Mouse (Mus musculus) heart, postnatal 25 days (tissue): Measurements from ENCODE around the gene Mpz. TPM values are rescaled to one million over a fixed set of nuclear protein-coding genes. Genes with fewer than 3 reads are reported as not detected.
"Not testable (repeated sequence)": the region's sequence is repeated elsewhere in the genome, so short reads cannot be mapped to it uniquely, and the experiment has no call there.

Experiments
- DNase-seq: peaks from one replicate; pipeline ENCODE4 v3.0.0; 2022; ENCODE audit warnings: low spot score
- intact Hi-C: fragments of 180-260 bp; cut with DNase I; formaldehyde crosslinking; loops from one replicate; pipeline ENCODE4 v1.15.1; 2025
- total RNA-seq, 2 experiments: library from RNA; stranded (reverse); gene quantifications; 2 replicates each; pipeline ENCODE4 v1.2.3; 2021

The Mpz gene
- total RNA-seq, 2 experiments from 2014 or later: 0.29 to 6.7 TPM

DNA sequence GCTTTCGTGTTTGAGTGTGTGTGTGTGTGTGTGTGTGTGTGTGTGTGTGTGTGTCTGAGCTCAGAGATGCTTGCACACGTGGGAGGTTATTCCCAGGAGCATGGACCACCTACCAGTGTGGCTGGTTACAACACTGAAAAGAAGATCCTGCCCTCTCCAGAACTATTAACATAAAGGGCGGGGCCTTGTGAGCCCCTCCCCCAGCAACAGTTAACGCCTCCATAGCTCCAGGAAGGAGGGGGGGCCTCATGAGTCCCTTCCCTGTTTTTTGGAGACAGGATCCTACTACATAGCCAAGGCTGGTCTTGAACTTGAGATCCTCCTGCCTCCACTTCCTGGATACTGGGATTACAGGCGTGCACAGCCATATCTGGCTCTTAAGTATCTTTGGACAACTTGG, 28.7 kb upstream of the Mpz start:
- no peak for DNase-seq
- intact Hi-C loops: no loop called here

DNA sequence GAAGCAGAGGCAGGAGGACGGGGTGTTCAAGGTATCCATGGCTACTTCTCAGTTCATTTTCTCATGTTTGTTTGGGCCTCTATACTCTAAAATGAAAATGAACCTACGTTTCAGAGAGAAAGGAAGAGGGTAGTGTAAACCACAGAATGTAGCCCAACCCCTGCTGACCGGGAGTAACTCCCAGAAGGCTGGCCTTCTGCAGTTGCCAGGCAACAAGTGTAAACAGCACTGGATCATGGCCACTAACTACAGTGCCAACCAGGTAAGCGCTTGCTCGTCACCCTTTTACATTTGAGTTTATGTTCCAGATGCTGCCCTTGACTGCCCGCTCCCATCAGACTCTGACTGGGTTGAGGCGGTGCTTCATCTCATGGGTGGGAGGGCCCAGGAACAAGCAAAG, 27.6 kb upstream of the Mpz start:
- DNase-seq: no peak
- intact Hi-C loops: no loop called here

DNA sequence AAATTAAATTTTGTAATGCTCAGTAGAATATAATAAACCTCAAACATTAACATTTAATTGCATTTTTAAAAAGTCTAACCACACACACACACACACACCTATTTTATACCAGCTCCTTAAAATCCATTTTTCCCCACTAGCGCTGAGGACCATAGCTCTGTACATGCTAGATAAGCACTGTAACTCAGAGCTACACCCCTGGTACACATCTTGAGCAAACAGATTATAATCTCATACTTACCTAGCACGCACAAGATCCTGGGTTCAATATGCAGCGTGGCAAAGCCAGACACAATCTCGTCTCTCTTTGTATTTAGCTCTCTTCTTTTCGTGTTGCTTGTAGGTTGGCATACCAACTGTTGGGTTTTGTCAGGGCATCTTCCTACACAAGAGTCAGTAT, 26.1 kb upstream of the Mpz start:
- intact Hi-C loops: no loop called here
- DNase-seq: no peak

DNA sequence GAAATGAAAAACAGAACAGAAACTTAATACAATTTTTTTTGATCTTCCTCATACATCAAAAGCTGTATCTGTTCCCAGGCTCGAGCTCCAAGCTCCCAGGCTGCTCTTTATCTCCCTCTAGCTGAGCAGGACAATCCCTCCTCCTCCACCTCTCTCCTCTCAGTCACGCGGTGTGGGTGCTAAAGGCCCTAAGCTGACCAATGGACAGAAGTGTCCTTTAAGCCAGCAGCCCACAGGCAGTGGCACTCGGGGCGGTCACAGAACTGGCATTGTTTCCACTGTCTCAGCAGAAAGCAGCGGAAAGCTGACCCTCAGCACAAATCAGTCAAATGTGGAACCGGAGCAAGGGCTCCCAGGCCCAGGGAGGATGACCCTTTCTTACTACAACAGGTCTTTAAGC, 21.3 kb upstream of the Mpz start:
- peak; percentile 31 for DNase-seq
- intact Hi-C loops: no loop called here

DNA sequence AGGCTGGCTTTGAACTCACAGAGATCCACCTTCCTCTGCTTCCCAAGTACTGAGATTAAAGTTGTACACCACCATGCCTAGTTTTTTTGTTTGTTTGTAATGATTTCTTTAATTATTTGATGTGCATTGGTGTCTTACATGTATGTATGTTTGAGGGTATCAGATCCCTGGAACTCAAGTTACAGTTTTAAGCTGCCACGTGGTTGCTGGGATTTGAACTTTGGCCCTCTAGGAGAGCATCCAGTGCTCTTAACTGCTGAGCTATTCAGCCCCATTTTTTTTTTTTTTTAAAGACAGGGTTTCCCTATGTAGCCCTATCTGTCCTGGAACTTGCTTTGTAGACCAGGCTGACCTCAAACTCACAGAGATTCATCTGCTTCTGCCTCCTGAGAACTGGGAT, 19.5 kb upstream of the Mpz start:
- intact Hi-C loops: no loop called here

DNA sequence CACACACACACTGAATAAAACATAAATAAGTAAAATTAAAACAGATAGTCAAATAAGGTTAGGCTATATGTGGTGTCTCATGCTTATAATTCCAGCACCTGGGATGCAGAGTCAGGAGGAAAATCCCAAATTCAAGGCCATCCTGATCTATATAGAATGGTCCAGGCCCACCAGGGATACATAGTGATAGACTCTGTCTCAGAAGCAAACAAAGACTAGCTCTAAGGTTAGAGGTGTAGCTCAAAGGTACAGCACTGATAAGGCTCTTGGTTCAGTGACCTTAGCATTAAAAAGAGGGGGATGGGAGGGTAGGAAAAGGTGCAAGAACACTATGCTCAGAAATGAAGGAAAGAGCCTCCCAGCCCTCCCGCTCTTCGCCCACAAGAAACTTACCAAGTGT, 14.9 kb upstream of the Mpz start:
- no peak for DNase-seq
- intact Hi-C loops: no loop called here

More for the DNA sequence above, 19.5 kb upstream of the Mpz start:
- no peak for DNase-seq

DNA sequence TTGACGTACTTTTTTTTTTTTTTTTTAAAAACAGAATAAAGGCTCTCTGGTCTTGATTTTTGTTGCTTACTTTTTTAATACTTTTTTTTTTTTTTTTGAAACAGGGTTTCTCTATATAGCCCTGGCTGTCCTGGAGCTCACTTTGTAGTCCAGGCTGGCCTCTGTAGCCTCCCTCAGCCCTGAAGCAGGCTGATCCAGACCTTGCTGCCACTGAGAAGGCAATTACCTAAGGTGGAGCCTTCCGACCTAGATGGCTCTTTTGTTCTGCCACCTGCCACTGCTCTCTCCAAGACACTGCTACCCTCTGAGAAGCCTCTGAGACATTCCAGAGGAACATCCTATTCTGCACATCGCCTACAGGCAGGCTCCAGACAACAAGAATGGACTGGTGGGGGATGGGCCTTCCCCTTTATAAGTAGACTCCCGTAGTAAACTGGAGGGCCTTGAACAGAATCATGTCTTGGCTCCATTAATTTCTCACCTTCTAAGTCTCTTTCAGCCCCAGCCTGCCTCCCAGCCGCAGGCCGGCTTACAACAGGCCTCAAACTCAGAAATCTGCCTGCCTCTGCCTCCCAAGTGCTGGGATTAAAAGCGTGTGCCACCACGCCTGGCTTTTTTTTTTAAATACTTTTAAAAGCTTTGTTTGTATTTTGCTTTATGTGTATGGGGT, 12.9 kb upstream of the Mpz start:
- DNase-seq: not testable (repeated sequence)

DNA sequence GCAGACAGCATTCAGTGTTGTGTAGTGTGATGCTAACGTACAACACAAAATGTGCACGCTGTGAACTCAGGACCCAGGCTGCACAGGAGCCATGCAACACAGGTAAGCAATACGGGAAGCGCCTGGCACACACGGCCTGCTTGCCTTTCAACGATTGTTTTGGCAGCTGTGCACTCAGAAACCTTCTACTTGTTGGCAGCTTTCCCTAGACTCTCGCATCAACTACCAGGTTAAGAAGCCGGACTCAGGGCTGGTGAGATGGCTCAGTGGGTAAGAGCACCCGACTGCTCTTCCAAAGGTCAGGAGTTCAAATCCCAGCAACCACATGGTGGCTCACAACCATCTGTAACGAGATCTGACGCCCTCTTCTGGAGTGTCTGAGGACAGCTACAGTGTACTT, 7.5 kb upstream of the Mpz start:
- DNase-seq, intact Hi-C loops: not testable (repeated sequence)

More for the DNA sequence above, 12.9 kb upstream of the Mpz start:
- intact Hi-C loops: not testable (repeated sequence)

DNA sequence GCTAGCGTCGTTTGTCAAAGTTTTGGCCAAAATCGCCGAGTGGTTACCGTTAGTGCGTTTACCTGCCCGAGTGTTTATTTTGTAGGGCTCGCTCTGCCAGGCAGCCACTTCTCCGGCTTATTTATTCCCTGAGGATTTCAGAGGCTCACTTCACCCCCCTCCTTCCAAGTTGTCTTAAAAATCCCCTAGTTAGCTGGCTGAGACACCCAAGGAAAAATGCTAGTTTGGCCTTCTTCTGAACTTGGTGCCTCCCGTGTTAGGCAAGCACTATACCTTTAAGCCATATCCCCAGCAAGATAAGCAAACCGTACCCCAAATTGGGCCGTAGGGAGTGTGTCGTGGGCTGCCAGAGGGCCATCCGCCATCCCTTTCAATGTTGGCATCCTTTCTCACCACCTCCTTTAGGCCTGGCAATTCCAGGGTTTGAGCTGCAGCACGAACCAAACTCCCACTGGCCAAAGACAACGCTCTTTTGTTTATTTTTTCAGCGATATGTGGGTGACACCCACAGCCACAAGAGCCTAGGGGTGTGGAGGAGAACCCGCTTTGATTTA, 404 bp downstream of the Mpz start:
- intact Hi-C loops: loop anchor here (5.0 kb wide), 1 partner anchor 34 kb away; no protein-coding TSS in a partner anchor
- no peak for DNase-seq

DNA sequence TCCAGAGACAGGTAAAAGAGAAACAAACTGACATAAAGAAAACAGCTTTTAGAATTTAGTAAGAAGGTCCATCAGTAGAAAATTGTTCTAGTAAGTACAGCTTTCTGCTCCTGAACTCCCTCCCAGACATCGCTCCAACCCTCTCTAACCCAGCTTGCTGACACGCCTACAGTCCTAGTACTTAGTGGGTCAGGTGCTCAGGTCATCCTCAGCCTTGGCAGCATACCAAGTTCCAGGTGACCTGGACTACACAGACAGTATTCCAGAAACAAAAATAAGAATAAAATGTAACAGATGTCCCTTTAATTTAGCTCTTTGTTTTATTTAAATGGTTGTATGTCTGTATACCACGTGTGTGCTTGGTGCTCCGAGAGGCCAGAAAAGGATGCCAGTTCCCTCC, 1.5 kb downstream of the Mpz start:
- intact Hi-C loops: loop anchor here (5.0 kb wide), 1 partner anchor 35 kb away; no protein-coding TSS in a partner anchor
- DNase-seq: no peak

DNA sequence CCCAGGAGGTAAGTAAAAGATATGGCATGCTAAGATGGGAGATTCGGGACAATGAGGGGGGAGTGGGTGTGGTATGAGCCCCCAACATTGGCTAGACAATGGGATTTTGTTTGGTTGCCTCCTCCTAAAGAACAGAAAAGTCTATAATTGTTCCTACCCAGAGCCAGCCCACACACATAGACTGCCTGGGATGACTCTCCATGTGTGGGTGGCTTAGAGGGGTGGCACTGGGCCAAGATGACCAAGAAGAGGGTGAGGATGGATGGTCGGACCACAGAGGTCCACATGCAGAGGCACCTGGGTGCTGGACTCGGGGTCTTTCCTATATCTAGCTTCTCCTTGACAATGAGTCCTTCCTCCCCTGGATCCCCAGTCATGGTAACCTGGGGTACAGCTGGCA, 6.1 kb downstream of the Mpz start:
- intact Hi-C loops: no loop called here
- DNase-seq: no peak

DNA sequence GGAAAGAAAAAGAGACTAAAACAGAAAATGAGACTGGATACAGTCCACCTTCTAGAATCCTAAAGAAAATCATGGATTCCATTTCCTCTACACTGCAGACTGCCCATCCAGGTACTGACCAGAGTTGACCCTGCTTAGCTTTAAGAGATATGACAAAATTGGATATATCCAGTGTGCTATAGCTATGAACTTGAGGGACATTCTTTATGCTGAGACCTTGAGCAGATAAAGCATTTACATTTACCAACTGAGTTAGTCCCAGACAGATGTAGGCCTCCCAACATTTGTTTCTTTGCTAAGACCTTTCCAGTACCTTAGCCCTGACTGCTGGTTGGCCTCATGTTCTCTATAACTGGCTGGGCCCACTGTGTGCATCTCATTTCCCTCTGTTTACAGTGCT, 7.5 kb downstream of the Mpz start:
- intact Hi-C loops: no loop called here
- DNase-seq: no peak

DNA sequence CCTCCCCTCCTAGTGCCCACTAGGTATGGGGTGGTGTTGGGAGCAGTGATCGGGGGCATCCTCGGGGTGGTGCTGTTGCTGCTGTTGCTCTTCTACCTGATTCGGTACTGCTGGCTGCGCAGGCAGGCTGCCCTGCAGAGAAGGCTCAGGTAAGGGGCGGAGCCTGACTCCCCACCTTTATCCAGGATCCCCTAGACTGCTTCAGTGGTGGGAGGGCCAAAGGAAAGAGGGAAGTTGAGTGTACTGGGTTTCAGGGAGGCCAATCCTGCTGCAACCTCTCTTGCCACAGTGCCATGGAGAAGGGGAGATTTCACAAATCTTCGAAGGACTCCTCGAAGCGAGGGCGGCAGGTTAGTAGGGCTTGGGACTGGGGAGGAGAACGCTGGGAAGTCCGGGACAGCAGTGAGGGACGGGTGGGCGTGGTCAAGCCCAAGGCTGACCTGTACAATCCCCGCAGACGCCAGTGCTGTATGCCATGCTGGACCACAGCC, 9.0 kb downstream of the Mpz start:
- intact Hi-C loops: no loop called here
- DNase-seq: no peak

DNA sequence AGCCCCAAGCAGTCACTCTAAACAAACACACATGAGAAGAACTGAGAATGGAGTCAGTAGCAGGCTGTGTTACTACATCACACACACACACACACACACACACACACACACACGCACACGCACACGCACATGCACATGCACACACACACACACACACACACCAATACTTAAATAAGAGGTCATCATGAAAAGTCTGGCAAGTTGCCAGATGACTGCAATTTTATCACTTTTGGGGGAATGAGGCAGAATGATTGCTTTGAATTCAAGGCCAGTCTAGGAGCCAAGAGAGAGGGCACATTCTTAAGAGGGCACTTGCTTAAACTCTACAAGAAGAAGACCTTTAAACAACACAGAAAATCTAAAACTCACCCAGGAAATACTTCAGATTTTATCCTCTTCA, 12.0 kb downstream of the Mpz start:
- intact Hi-C loops: no loop called here
- no peak for DNase-seq

DNA sequence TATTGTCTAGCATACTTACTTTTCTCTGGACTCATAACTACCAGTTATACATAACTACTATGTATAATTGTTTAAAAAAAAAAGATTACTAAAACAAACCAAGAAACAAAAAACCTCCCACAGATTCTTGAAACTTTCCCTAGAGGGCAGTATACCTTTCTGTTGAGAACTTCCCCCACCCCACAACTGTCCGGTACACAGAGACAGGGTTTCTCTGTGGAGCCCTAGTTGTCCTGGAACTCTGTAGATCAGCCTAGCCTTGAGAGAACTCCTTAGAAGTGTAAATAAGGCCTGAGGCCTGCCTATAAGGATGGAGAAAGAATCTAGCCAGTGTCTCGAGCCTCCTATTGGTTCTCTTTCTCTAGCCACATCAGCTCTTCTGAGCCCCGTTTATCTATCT, 13.7 kb downstream of the Mpz start:
- intact Hi-C loops: no loop called here
- no peak for DNase-seq

DNA sequence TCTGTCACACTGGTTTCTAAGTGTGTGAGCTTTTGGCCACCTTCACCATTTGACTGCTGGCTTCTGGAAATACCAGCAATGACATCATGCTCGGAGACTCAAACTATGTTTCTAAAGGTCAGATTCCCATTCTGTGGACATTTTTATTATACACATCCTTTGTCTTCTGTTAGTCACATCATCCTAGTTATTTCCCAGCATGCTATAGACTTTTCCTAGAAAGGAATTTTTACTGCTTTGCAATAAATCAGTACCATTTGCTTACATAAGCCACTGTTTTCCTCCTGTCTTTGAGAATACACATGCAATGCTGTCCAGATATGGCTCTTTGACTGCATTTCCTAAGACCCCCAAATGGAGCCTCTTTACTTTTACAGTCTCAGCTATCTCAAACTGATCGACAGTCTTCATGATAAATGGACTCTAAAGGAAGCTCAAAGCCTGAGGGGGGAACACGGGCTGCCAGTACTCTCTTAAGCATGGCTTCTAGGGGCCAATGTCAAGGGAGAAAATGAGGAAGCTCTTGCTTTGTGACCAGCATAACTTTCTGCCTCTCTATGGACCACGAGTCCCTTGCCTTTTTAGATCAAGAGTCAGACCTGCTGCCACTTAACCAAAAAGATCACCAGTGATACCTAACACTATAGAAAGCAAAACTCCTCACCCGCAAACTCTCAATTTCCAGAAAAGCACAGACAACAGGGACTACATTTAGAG, 15.3 kb downstream of the Mpz start:
- intact Hi-C loops: loop anchor here (1.0 to 2.0 kb wide), 2 partner anchors 29 to 55 kb away; no protein-coding TSS in a partner anchor
- DNase-seq: no peak

DNA sequence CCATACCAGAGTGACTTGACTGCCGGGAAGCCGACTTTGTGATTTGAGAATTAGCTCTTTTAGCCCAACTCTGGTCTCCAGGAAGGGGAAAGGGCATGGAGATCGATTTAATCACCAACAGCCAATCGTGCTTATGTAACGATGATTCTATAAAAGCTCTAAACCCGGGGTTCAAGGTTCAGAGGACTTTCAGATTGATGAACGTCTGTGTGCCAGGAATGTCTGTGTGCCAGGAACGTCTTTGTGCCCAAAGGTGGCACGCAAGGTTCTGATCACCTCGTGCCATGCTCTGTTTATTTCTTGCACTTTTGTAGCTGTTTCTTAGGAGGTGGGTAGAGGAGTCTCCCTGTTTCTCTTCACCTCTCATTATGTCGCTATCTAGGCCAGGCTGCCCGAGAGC, 18.4 kb downstream of the Mpz start:
- DNase-seq: no peak
- intact Hi-C loops: no loop called here

DNA sequence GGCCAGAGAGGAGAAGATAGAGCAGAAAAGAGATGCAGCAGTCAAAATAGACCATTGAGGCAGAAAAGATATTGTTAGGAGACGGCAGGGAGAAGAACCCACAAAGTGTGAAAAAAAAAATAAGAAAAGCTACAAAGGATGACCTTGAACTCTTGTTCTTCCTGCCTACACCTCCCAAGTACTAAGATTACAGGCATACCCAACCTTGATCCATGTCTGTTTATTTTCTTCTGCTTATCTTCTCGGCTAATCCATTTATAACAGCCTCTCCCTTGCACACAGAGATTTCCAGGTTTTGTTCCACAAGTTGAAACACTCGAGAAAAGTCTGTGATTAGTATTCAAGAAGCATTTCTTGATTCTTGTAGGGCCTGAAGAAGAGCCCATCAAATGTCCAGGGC, 19.4 kb downstream of the Mpz start:
- no peak for DNase-seq
- intact Hi-C loops: no loop called here

DNA sequence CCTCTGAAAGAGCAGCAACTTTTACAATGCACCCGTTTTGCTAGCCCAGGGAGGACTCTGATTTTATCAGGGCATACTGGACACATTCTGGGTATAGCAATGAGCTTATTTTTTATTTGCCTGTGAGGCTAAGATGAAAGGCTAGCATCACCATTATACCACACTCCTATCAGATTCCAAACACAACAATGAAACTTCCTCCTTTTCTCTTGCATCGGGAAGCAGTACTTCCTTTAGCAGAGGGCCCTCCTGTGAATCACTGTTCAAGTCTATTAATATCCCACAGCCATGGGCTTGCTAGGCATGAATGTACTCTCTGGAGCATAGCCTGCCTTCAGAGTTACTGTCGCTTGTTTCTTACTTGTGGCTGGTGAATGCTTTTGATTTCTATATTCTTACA, 20.6 kb downstream of the Mpz start:
- intact Hi-C loops: no loop called here
- DNase-seq: no peak

DNA sequence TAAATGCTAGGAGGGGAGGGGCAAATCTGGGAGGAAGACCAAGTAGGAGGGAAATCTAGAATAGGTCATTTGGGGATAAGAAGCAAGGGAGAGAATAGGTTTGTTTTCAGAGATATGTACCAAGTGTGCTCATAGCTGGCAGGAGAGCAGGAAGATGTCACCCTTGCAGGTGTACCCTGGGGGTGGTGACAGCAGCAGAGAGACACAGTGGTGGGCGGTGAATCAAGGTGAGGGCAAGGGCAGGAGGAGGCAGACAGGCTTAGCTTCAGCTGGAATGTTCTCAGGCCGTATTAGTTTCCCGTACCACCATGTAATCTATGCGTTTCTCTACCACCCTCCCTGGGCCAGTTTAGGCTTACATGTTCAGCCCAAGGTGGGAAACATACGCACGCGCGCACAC, 22.3 kb downstream of the Mpz start:
- DNase-seq: no peak
- intact Hi-C loops: no loop called here

DNA sequence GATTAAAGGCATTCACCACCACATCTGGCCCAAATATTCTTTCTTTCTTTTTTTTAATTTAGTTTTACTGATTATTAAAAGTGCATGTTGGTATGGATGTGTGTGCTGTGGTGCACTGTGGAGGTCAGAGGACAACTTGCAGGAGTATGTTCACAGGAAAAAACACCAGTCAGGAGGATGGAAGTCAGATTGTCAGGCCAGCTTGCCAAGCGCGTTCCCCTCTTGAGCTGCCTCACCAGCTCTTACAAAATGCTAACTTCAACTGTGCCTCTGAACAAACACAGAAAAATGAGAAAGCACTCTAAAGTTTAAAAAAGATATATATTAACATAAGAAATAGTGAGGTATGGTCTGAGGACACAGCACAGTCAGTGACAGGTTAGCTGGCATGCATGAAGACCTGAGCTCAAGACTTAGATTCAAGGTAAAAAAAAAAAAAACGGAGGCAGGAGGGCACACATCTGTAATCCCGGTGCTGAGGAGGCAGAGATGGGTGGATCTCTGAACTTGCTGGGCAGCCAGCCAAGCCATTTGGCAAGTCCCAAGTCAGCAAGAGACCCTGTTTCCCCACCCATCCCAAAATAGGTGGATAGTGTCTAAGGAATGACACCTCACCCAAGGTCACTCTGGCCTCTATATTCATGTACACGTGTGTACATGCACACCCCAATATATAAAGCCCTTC, 29.1 kb downstream of the Mpz start:
- intact Hi-C loops: no loop called here
- DNase-seq: no peak
